Mouse (Mus musculus) stomach, postnatal 0 days (tissue): ENCODE data around the gene Bahcc1.

ENCODE experiments used
- CTCF ChIP-seq: IDR thresholded peaks from 2 replicates; pipeline ENCODE4 v1.5.1; 2016; ENCODE audit warnings: antibody characterized with exemption, low read depth, mild to moderate bottlenecking, moderate library complexity
- EP300 ChIP-seq: optimal IDR thresholded peaks from 2 replicates; pipeline ENCODE3; 2016; ENCODE audit warnings: antibody characterized with exemption

DNA sequence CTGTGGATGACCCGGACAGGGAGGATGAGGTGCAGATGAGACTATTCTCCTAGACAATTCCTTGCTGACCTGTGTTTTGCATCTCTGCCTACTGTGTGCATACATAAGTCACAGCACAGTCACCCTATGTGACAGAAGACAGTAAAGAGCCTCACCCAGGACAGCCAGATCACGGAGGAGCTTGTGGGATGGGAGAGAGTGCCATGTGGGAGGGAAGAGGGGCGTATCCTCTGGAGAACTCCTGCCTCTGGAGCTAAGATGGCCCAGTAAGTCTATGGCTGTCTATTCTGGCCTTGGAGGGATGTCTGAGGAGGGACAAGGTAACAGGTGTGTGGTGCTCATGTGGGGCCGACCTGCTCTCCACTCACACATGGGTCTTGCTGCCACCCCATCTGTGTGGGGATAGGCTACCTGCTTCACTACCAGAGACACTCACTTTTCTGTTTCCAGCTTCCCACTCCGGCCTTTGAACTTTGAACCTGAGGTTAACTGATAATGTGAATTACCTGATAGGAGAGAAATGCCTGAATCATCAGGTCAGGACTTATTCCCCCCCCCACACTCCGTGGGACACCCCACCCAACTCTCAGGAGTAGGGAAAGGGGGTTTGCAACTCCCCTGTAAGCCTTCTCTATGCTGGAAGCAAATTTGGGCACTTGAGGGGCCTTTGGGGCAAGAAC, 10.2 kb upstream of the Bahcc1 start:
- no peak for TF ChIP-seq CTCF
- no peak for TF ChIP-seq EP300
